Mouse (Mus musculus) urinary bladder, postnatal 10 days (tissue): ENCODE measurements around the gene Snrpd3.
"Not testable (repeated sequence)": the region's sequence is repeated elsewhere in the genome, so short reads cannot be mapped to it uniquely, and the experiment has no call there.

Source experiments
- DNase-seq: peaks from one replicate; pipeline ENCODE4 v3.0.0; 2022; ENCODE audit warnings: low spot score

The Snrpd3 gene

GRCm38 (mm10) chr10:75501641-75502040, 15.7 kb upstream of the Snrpd3 start:
- no peak for DNase-seq

- DNase-seq: no peak
Observed at GRCm38 (mm10) chr10:75503692-75504091, 13.7 kb upstream of the Snrpd3 start.

GRCm38 (mm10) chr10:75504234-75505129, 12.9 kb upstream of the Snrpd3 start:
- no peak for DNase-seq

GRCm38 (mm10) chr10:75505130-75505495, 12.2 kb upstream of the Snrpd3 start:
- DNase-seq: no peak

- DNase-seq: not testable (repeated sequence)
Observed at GRCm38 (mm10) chr10:75505928-75506327, 11.4 kb upstream of the Snrpd3 start.

GRCm38 (mm10) chr10:75510446-75510845, 6.9 kb upstream of the Snrpd3 start:
- no peak for DNase-seq

GRCm38 (mm10) chr10:75511060-75511459, 6.3 kb upstream of the Snrpd3 start:
- DNase-seq: no peak

GRCm38 (mm10) chr10:75511897-75512296, 5.5 kb upstream of the Snrpd3 start:
- DNase-seq: no peak

- no peak for DNase-seq
Observed at GRCm38 (mm10) chr10:75512796-75513195, 4.6 kb upstream of the Snrpd3 start.

- DNase-seq: no peak
Observed at GRCm38 (mm10) chr10:75513306-75514067, 3.9 kb upstream of the Snrpd3 start.

- DNase-seq: no peak
Observed at GRCm38 (mm10) chr10:75514361-75514760, 3.0 kb upstream of the Snrpd3 start.

- no peak for DNase-seq
Observed at GRCm38 (mm10) chr10:75515216-75516037, 1.9 kb upstream of the Snrpd3 start.

GRCm38 (mm10) chr10:75516038-75516723, 1.2 kb upstream of the Snrpd3 start:
- DNase-seq: no peak

- no peak for DNase-seq
Observed at GRCm38 (mm10) chr10:75516724-75517072, 653 bp upstream of the Snrpd3 start.

GRCm38 (mm10) chr10:75517758-75518143, 400 bp downstream of the Snrpd3 start, which contains the start of gene Gucd1:
Gucd1 (minus strand) TSS chr10:75517972.
- peak; percentile 83 for DNase-seq

- no peak for DNase-seq
Observed at GRCm38 (mm10) chr10:75520581-75520980, 3.2 kb downstream of the Snrpd3 start.

GRCm38 (mm10) chr10:75521643-75522042, 4.3 kb downstream of the Snrpd3 start:
- DNase-seq: no peak

- not testable (repeated sequence) for DNase-seq
Observed at GRCm38 (mm10) chr10:75525450-75525849, 8.1 kb downstream of the Snrpd3 start.

GRCm38 (mm10) chr10:75530322-75530721, 13.0 kb downstream of the Snrpd3 start:
- DNase-seq: no peak

GRCm38 (mm10) chr10:75531532-75532090, 14.3 kb downstream of the Snrpd3 start:
- no peak for DNase-seq

- no peak for DNase-seq
Observed at GRCm38 (mm10) chr10:75534216-75534615, 16.9 kb downstream of the Snrpd3 start.
